Mouse (Mus musculus): ENCODE data around the gene Adgrf4. TPM values are rescaled to one million over a fixed set of nuclear protein-coding genes. Genes with fewer than 3 reads are reported as not detected.

Adgrf4 gene
- polyA plus RNA-seq, 1 experiment from 2014 or later: 0.11 TPM

Other genes with a start within 250 kb of the Adgrf4 start
- gene Opn5, start 80.9 kb downstream of the Adgrf4 start, polyA plus RNA-seq (2014; fragmentation: Nextera tagmentation; extraction: Ambion mirVana): 0.10 TPM in 1 of 2 replicates, not detected in the other
- not detected in 2 replicates for gene Adgrf2, start 49.9 kb upstream of the Adgrf4 start, polyA plus RNA-seq (2014; fragmentation: Nextera tagmentation; extraction: Ambion mirVana)
- gene Cd2ap, start 184.4 kb upstream of the Adgrf4 start, polyA plus RNA-seq (2014; fragmentation: Nextera tagmentation; extraction: Ambion mirVana): 13.9 and 16.1 TPM in 2 replicates